Mouse (Mus musculus): ENCODE measurements around the gene BC037034. TPM values are rescaled to one million over a fixed set of nuclear protein-coding genes. Genes with fewer than 3 reads are reported as not detected.
A peak's percentile ranks its signal among the peaks of the same experiment; 100 is the strongest.

BC037034 gene
- polyA plus RNA-seq, 1 experiment from 2014 or later, result 3.9 TPM

DNA sequence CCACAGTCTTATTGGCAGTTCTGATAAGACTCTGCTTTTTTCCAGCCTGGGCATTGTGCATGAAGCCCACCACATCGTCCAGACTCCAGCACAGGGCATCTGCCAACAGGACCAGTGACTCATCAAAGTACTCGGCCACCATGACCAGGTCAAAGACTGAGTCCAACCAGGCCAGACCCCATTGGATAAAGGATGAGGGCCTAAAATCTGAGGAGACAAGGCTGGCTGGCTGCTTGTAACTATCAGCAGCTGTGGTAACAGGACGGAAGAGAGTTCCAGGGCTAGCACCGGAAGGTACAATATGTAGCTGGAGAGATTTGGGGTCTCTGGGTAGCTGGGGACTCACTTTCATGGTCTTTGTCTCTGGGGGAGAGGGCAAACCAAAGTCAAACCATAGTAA is 1.9 kb upstream of the BC037034 start:
- Histone ChIP-seq H3K4me1 (ENCODE audit: control insufficient read depth, insufficient read depth, low read length) (peaks cover 12% of the 10 kb centered on the region), H3K4me3 (ENCODE audit: low read length) (no peak overlapping the region), H3K27me3 (replicated peaks; ENCODE audit: control insufficient read depth, insufficient read depth, low read length) (no peaks in the 10 kb centered on the region), H3K36me3 (ENCODE audit: control insufficient read depth, insufficient read depth, low read length) (peaks cover 6% of the 10 kb centered on the region; the same call in 1 of the 2 replicates), H3K9me3 (ENCODE audit: control insufficient read depth, low read length) (no peaks in the 10 kb centered on the region), H3K27ac (ENCODE audit: low read length) (no peak overlapping the region), H3K4me2 (ENCODE audit: low read depth, low read length) (no peak overlapping the region), H3K9ac (ENCODE audit: low read depth, low read length) (no peak overlapping the region)
- 97% methylated on average over 4 of the region's 4 CpGs for WGBS
- no peak for ATAC-seq

DNA sequence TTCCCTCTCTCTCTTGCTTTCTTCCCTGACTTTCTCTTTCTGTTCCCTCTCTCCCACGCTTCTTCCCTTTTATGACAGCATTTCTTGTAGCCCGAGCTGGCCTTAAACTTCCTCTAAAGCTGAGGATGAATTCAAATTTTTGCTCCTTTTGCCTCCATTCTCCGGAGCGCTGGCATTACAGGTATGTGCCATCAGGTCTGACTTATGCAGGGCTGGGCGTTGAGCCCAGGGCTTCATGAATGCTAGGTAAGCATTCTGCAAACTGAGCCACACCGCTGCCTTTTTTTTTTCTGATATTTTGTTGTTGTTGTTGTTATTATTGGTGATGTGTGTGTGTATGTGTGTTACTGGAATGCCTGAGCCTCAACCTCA is 360 bp upstream of the BC037034 start:
- Histone ChIP-seq H3K27ac (ENCODE audit: low read length) (0 out of 2 replicates have a peak overlapping the region, but pooled peaks have one; percentile 1), H3K9me3 (ENCODE audit: control insufficient read depth, low read length) (no peaks in the 10 kb centered on the region), H3K9ac (ENCODE audit: low read depth, low read length) (peak overlapping the region; percentile 89), H3K27me3 (replicated peaks; ENCODE audit: control insufficient read depth, insufficient read depth, low read length) (no peaks in the 10 kb centered on the region), H3K4me2 (ENCODE audit: low read depth, low read length) (peak overlapping the region; percentile 99), H3K4me3 (ENCODE audit: low read length) (peak overlapping the region; percentile 86), H3K4me1 (ENCODE audit: control insufficient read depth, insufficient read depth, low read length) (peaks cover 19% of the 10 kb centered on the region), H3K36me3 (ENCODE audit: control insufficient read depth, insufficient read depth, low read length) (peaks cover 16% of the 10 kb centered on the region)
- WGBS, result 10% methylated on average over 6 of the region's 6 CpGs
- ATAC-seq, result no peak

DNA sequence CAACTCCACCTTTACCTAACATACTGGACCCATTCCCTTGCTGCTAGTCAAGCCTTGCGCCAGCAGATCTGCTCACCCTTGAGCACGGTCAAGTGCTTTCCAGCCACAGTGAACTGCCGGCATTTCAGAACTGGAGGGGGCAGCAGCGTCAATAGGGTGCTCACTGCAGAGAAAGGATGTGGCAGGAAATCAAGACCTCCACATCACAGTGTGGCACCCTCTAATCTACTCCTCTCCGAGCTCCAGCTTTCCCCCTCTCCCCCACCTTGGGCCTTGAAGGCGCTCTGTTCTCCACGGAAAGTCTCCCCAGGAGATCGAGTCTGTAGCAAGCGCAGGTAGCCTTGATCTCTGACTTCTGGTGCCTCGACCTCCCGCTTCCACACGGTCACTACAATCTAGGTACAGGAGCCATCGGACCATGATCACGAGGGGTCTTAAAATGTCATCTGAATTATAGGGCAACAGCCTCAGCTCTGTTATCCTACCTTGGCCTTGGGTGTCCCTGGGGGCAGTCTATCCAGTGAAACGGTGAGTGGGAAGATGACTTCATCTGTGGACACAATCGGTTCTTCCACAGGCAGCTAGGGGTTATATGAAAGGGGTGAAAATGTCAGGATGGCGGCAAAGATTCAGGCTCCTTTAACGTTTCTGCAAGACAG is 1.1 kb downstream of the BC037034 start:
- Histone ChIP-seq H3K4me1 (ENCODE audit: control insufficient read depth, insufficient read depth, low read length) (peaks cover 19% of the 10 kb centered on the region), H3K9ac (ENCODE audit: low read depth, low read length) (peak overlapping the region; percentile 89), H3K9me3 (ENCODE audit: control insufficient read depth, low read length) (no peaks in the 10 kb centered on the region), H3K4me3 (ENCODE audit: low read length) (peak overlapping the region; percentile 86), H3K36me3 (ENCODE audit: control insufficient read depth, insufficient read depth, low read length) (peaks cover 23% of the 10 kb centered on the region), H3K27me3 (replicated peaks; ENCODE audit: control insufficient read depth, insufficient read depth, low read length) (no peaks in the 10 kb centered on the region), H3K27ac (ENCODE audit: low read length) (no peak overlapping the region), H3K4me2 (ENCODE audit: low read depth, low read length) (peak overlapping the region; percentile 99)
- WGBS, result 63% methylated on average over 18 of the region's 18 CpGs
- no peak for ATAC-seq

DNA sequence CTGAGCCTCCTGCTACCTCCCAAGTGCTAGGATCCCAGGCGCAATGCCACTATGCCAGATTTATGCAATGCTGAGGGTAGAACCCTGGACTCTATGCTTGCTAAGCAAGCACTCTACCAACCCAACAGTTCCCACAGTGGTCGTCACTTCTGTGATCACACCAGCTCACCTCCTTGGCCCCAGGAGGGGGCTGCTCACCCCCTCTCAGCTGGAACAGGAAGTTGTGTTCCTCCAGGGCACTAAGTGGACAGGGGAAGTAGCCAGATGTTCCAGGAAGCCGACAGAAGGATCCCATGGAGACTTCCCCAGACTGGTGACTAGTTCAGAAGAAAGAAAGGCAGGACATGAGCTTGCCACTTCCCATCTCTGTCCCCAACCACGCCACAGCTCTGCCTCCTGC is 1.8 kb downstream of the BC037034 start:
- Histone ChIP-seq H3K4me3 (ENCODE audit: low read length) (no peak overlapping the region), H3K27ac (ENCODE audit: low read length) (no peak overlapping the region), H3K4me1 (ENCODE audit: control insufficient read depth, insufficient read depth, low read length) (peaks cover 19% of the 10 kb centered on the region), H3K9me3 (ENCODE audit: control insufficient read depth, low read length) (no peaks in the 10 kb centered on the region), H3K27me3 (replicated peaks; ENCODE audit: control insufficient read depth, insufficient read depth, low read length) (no peaks in the 10 kb centered on the region), H3K9ac (ENCODE audit: low read depth, low read length) (no peak overlapping the region), H3K4me2 (ENCODE audit: low read depth, low read length) (0 out of 2 replicates have a peak overlapping the region, but pooled peaks have one; percentile 99), H3K36me3 (ENCODE audit: control insufficient read depth, insufficient read depth, low read length) (peaks cover 23% of the 10 kb centered on the region)
- ATAC-seq, result no peak
- WGBS, result 68% methylated on average over 4 of the region's 4 CpGs

DNA sequence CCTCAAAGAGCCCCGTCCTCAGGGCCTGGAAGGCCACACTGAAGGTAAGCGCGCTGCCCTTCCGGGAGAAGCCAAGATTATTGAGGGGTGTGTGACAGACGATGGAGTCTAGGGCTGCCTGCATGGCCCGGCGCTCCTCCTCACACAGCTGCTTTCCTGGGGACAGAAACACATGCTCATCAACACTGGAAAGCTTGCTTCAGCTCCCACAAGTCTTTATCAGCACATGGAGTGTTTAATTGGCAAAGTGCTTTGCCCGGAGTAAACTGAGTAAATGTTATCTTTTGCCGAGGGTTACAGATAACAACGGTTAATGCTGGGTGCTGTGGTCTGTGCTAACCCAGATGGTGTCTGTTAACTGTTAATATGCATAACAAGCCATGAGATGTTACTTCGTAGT is 3.0 kb downstream of the BC037034 start:
- H3K4me1 ChIP-seq (ENCODE audit: control insufficient read depth, insufficient read depth, low read length), result peaks cover 24% of the 10 kb centered on the region
- ATAC-seq, result no peak
- H3K36me3 ChIP-seq (ENCODE audit: control insufficient read depth, insufficient read depth, low read length), result peaks cover 23% of the 10 kb centered on the region
- 0 out of 2 replicates have a peak overlapping the region, but pooled peaks have one; percentile 24 for H3K9ac ChIP-seq (ENCODE audit: low read depth, low read length)
- H3K4me3 ChIP-seq (ENCODE audit: low read length), result no peak overlapping the region
- no peaks in the 10 kb centered on the region for H3K27me3 ChIP-seq (replicated peaks; ENCODE audit: control insufficient read depth, insufficient read depth, low read length)
- WGBS, result 74% methylated on average over 11 of the region's 11 CpGs
- H3K4me2 ChIP-seq (ENCODE audit: low read depth, low read length), result no peak overlapping the region
- no peak overlapping the region for H3K27ac ChIP-seq (ENCODE audit: low read length)
- H3K9me3 ChIP-seq (ENCODE audit: control insufficient read depth, low read length), result no peaks in the 10 kb centered on the region

DNA sequence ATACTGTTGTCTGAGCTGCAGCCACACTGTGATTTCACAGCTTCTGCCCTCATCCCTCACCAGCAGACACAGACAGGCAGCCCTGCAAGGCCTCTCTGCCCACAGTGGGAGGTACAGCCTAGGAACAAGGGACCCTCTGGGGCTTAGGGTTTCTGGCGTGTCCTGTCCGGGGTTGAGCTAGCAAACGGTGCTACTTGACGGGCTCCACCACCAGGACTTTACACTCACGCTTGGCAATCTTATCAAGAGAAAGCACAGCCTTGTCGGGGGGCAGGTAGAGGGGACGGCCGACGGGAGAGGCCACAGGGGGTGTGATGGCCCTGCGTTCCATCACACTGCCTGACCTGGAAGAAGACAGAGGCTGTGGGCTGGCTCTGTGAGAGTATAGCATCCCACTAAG is 3.8 kb downstream of the BC037034 start:
- ATAC-seq, result no peak
- WGBS, result 73% methylated on average over 10 of the region's 10 CpGs
- Histone ChIP-seq H3K36me3 (ENCODE audit: control insufficient read depth, insufficient read depth, low read length) (peaks cover 23% of the 10 kb centered on the region), H3K27ac (ENCODE audit: low read length) (no peak overlapping the region), H3K9ac (ENCODE audit: low read depth, low read length) (0 out of 2 replicates have a peak overlapping the region, but pooled peaks have one; percentile 24), H3K4me3 (ENCODE audit: low read length) (no peak overlapping the region), H3K4me1 (ENCODE audit: control insufficient read depth, insufficient read depth, low read length) (peaks cover 24% of the 10 kb centered on the region), H3K9me3 (ENCODE audit: control insufficient read depth, low read length) (no peaks in the 10 kb centered on the region), H3K27me3 (replicated peaks; ENCODE audit: control insufficient read depth, insufficient read depth, low read length) (no peaks in the 10 kb centered on the region), H3K4me2 (ENCODE audit: low read depth, low read length) (no peak overlapping the region)

DNA sequence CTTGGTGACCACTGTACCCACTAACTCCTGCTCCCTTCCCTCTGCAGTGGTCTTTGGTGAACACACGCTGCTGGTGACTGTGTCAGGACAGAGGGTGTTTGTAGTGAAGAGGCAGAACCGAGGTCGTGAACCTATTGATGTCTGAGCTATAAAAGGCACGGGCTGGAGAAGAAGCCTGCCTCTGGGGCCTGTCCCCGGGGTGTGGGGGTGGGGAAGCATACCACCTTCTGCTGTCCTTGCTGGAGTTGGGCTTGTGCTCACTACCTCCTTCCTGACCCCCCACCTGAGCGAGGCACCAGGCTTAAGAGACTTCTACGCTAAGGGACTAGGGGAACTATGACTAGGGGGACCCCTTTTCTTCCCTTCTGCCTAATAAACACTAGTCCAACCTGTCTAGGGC is 4.8 kb downstream of the BC037034 start:
- ATAC-seq, result no peak
- Histone ChIP-seq H3K9me3 (ENCODE audit: control insufficient read depth, low read length) (no peaks in the 10 kb centered on the region), H3K36me3 (ENCODE audit: control insufficient read depth, insufficient read depth, low read length) (peaks cover 23% of the 10 kb centered on the region), H3K27me3 (replicated peaks; ENCODE audit: control insufficient read depth, insufficient read depth, low read length) (no peaks in the 10 kb centered on the region), H3K27ac (ENCODE audit: low read length) (no peak overlapping the region), H3K4me2 (ENCODE audit: low read depth, low read length) (no peak overlapping the region), H3K4me3 (ENCODE audit: low read length) (no peak overlapping the region), H3K9ac (ENCODE audit: low read depth, low read length) (no peak overlapping the region; the same call in 1 of the 2 replicates), H3K4me1 (ENCODE audit: control insufficient read depth, insufficient read depth, low read length) (peaks cover 30% of the 10 kb centered on the region)
- WGBS, result 53% methylated on average over 7 of the region's 7 CpGs

DNA sequence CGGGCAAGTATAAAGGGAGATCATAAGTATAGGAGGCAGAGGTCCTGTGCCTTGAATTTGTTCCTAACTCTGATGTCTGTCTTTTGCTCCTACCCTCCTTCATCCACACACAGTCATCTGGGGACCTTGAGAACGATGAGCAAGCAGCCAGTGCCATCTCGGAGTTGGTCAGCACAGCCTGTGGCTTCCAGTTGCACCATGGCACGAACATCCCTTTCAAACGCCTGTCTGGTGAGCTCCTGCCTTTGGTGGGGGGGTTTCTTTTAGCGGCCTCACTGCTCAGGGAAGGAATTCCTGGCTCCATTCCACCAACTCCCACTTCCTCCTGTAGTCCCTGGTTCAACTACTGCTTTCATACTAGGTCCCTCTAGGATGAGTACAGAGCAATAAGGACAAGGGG is 5.3 kb downstream of the BC037034 start:
- 78% methylated on average over 6 of the region's 6 CpGs for WGBS
- ATAC-seq, result no peak
- peaks cover 23% of the 10 kb centered on the region for H3K36me3 ChIP-seq (ENCODE audit: control insufficient read depth, insufficient read depth, low read length)
- H3K27me3 ChIP-seq (replicated peaks; ENCODE audit: control insufficient read depth, insufficient read depth, low read length), result no peaks in the 10 kb centered on the region
- H3K4me3 ChIP-seq (ENCODE audit: low read length), result no peak overlapping the region
- no peak overlapping the region; the same call in 1 of the 2 replicates for H3K9ac ChIP-seq (ENCODE audit: low read depth, low read length)
- no peak overlapping the region for H3K27ac ChIP-seq (ENCODE audit: low read length)
- H3K4me1 ChIP-seq (ENCODE audit: control insufficient read depth, insufficient read depth, low read length), result peaks cover 30% of the 10 kb centered on the region
- no peaks in the 10 kb centered on the region for H3K9me3 ChIP-seq (ENCODE audit: control insufficient read depth, low read length)
- no peak overlapping the region for H3K4me2 ChIP-seq (ENCODE audit: low read depth, low read length)

DNA sequence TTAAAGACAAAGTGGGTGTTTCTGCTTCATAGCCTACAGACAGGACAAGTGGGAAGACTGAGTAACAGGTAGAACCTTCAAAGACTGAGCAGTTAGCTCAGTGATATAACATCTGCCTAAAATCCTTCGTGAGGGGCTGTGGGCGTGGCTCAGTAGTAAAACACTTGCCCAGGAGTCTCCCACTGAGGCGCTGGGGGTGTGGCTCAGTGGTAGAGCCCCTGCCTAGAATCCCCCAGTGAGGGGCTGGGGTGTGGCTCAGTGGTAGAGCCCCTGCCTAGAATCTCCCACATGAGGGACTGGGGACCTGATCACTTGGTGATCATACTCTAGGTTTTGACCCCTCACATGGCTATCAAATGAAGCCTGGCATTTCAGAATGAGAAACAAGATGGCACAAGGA is 5.8 kb downstream of the BC037034 start:
- H3K4me3 ChIP-seq (ENCODE audit: low read length), result no peak overlapping the region
- no peak overlapping the region for H3K4me2 ChIP-seq (ENCODE audit: low read depth, low read length)
- no peak overlapping the region for H3K9ac ChIP-seq (ENCODE audit: low read depth, low read length)
- no peak for ATAC-seq
- H3K36me3 ChIP-seq (ENCODE audit: control insufficient read depth, insufficient read depth, low read length), result peaks cover 23% of the 10 kb centered on the region
- no peaks in the 10 kb centered on the region for H3K9me3 ChIP-seq (ENCODE audit: control insufficient read depth, low read length)
- no peak overlapping the region for H3K27ac ChIP-seq (ENCODE audit: low read length)
- peaks cover 30% of the 10 kb centered on the region for H3K4me1 ChIP-seq (ENCODE audit: control insufficient read depth, insufficient read depth, low read length)
- 78% methylated on average over 3 of the region's 3 CpGs for WGBS
- no peaks in the 10 kb centered on the region for H3K27me3 ChIP-seq (replicated peaks; ENCODE audit: control insufficient read depth, insufficient read depth, low read length)

DNA sequence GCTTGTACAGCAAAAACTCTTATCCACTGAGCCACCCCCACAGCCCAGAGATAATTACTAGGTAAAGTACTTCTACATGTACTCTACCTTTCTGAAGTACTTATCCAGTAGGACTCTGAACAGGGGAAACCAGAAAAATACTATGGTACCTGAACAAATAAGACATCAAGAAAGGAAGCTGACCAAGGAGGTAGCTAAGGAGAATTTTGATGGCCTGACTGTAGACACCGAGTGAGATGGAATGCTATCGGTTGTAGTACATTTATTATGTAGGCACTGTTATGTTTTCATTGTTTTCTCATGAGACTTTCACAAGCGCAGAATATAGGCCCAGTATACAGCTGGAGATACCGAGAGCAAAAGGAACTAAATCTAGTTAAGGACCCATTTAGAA is 6.3 kb downstream of the BC037034 start:
- WGBS, result 92% methylated on average over 4 of the region's 4 CpGs
- Histone ChIP-seq H3K27ac (ENCODE audit: low read length) (no peak overlapping the region), H3K4me1 (ENCODE audit: control insufficient read depth, insufficient read depth, low read length) (peaks cover 25% of the 10 kb centered on the region), H3K9ac (ENCODE audit: low read depth, low read length) (no peak overlapping the region), H3K4me2 (ENCODE audit: low read depth, low read length) (no peak overlapping the region), H3K4me3 (ENCODE audit: low read length) (no peak overlapping the region), H3K36me3 (ENCODE audit: control insufficient read depth, insufficient read depth, low read length) (peaks cover 23% of the 10 kb centered on the region), H3K27me3 (replicated peaks; ENCODE audit: control insufficient read depth, insufficient read depth, low read length) (no peaks in the 10 kb centered on the region), H3K9me3 (ENCODE audit: control insufficient read depth, low read length) (no peaks in the 10 kb centered on the region)
- ATAC-seq, result no peak
